ENCODE assay signal across 17 mouse cellular contexts in the genomic region with DNA sequence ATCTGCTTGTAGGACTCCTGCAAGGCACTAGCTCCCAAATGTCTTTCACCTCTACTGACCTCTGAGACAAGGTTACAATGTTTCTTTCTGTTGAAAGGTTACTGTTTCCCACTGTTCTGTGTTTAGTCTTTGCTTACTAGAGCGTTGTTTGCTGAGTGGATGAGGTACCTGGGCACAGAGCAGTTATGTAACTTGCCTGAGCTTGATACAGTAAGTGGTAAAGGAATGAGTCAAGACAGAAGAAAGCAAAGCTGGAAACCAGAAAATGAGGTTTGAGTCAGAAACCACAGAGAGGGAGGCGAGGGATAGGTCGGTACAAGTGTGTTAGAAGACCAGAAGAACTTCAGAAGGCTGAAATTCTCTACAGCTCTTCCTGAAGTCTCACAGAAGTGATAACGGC. TPM values are rescaled to one million over a fixed set of nuclear protein-coding genes. Genes with fewer than 3 reads are reported as not detected.
DNase-seq lines count a peak whose midpoint lies in the region; ATAC-seq and TF ChIP-seq lines count a peak whose summit lies in the region.
"Had no signal": no experiment of that assay in that cellular context is flagged by ENCODE, and none has a peak within 500 bp of the region (broad histone marks: within the 10 kb centered on the region; RNA-seq: fewer than 3 reads in every experiment).

No protein-coding gene starts in this region.

- H3K4me3 ChIP-seq in lung, postnatal 0 days (ENCODE audit: low read depth, low read length) = no peak overlapping the region
- no peak overlapping the region for H3K4me3 ChIP-seq in stomach, postnatal 0 days (ENCODE audit: low read depth, low read length)
- H3K4me3 ChIP-seq: embryonic facial prominence, embryonic 13.5 days; forebrain, embryonic 15.5 days; liver, embryonic 15.5 days had no signal

- no peaks in the 10 kb centered on the region for H3K27me3 ChIP-seq in lung, postnatal 0 days (replicated peaks; ENCODE audit: insufficient read depth, low read length)
- H3K27me3 ChIP-seq in stomach, postnatal 0 days (ENCODE audit: control insufficient read depth, insufficient read depth, low read length) = no peaks in the 10 kb centered on the region
- H3K27me3 ChIP-seq: embryonic facial prominence, embryonic 13.5 days; forebrain, embryonic 15.5 days; liver, embryonic 15.5 days had no signal

- H3K36me3 ChIP-seq in lung, postnatal 0 days (ENCODE audit: insufficient read depth, low read length) = no peaks in the 10 kb centered on the region
- H3K36me3 ChIP-seq in stomach, postnatal 0 days (ENCODE audit: control insufficient read depth, insufficient read depth, low read length) = no peaks in the 10 kb centered on the region
- H3K36me3 ChIP-seq: embryonic facial prominence, embryonic 13.5 days; forebrain, embryonic 15.5 days; liver, embryonic 15.5 days had no signal

- H3K4me1 ChIP-seq in lung, postnatal 0 days (ENCODE audit: insufficient read depth, low read depth, low read length) = no peaks in the 10 kb centered on the region
- no peaks in the 10 kb centered on the region for H3K4me1 ChIP-seq in stomach, postnatal 0 days (replicated peaks; ENCODE audit: control insufficient read depth, insufficient read depth)
- H3K4me1 ChIP-seq: embryonic facial prominence, embryonic 13.5 days; forebrain, embryonic 15.5 days had no signal

- no peak for TF ChIP-seq EP300 in lung, postnatal 0 days (IDR thresholded peaks at IDR 0.05)
- no peak for TF ChIP-seq EP300 in stomach, postnatal 0 days (optimal IDR thresholded peaks at IDR 0.05)

- WGBS in lung, postnatal 0 days = 75% methylated on average over 4 of the region's 4 CpGs
- WGBS in stomach, postnatal 0 days = 63% methylated on average over 4 of the region's 4 CpGs

- no peak overlapping the region for H3K4me2 ChIP-seq in lung, postnatal 0 days (replicated peaks; ENCODE audit: low read depth, low read length)
- no peak overlapping the region for H3K4me2 ChIP-seq in stomach, postnatal 0 days (replicated peaks; ENCODE audit: low read depth)
- H3K4me2 ChIP-seq: embryonic facial prominence, embryonic 13.5 days; forebrain, embryonic 15.5 days; liver, embryonic 15.5 days had no signal

- H3K9ac ChIP-seq in lung, postnatal 0 days (replicated peaks; ENCODE audit: low read depth) = no peak overlapping the region
- H3K9ac ChIP-seq in stomach, postnatal 0 days (ENCODE audit: low read length) = no peak overlapping the region
- H3K9ac ChIP-seq: embryonic facial prominence, embryonic 13.5 days; forebrain, embryonic 15.5 days; liver, embryonic 15.5 days had no signal

- DNase-seq in lung, postnatal 0 days (ENCODE audit: low spot score) = no peak
- no peak for DNase-seq in lung, postnatal 10 days
- peak; percentile 76 for DNase-seq in CD4-positive helper T cell, adult 2 months (ENCODE audit: low read depth, low spot score)
- no peak for DNase-seq in stomach, postnatal 0 days (ENCODE audit: low spot score)
- DNase-seq in Muller cell, postnatal 12 days (ENCODE audit: inconsistent ontology term) = no peak
- DNase-seq in gastrocnemius, postnatal 36 days = no peak
- DNase-seq: adrenal gland, adult 8-10 months; cerebellum, adult 9-11 months; gastrocnemius, postnatal 25 days; kidney, adult 8-10 months; kidney, postnatal 4 days; lung, postnatal 14 days; retina, postnatal 1 day had no signal

- ATAC-seq in lung, postnatal 0 days = peak; percentile 53
- peak; percentile 81 for ATAC-seq in activated CD4-positive, CD25-positive, alpha-beta regulatory T cell, adult 4 months
- peak; percentile 49; the same call in 1 of the 2 replicates for ATAC-seq in stomach, postnatal 0 days (ENCODE audit: low FRiP score, low TSS enrichment)
- ATAC-seq: forebrain, embryonic 15.5 days had no signal

- H3K27ac ChIP-seq in lung, postnatal 0 days (ENCODE audit: low read length) = no peak overlapping the region
- H3K27ac ChIP-seq in stomach, postnatal 0 days (replicated peaks) = 0 out of 2 replicates have a peak overlapping the region, but pooled peaks have one; percentile 49
- H3K27ac ChIP-seq: embryonic facial prominence, embryonic 13.5 days; forebrain, embryonic 15.5 days; liver, embryonic 15.5 days had no signal

- TF ChIP-seq CTCF in lung, postnatal 0 days (IDR thresholded peaks at IDR 0.05) = no peak
- TF ChIP-seq CTCF in stomach, postnatal 0 days (IDR thresholded peaks at IDR 0.05; ENCODE audit: low read depth) = no peak

- intact Hi-C loops in gastrocnemius, postnatal 36 days (cut with DNase I) = no loop called here

- H3K9me3 ChIP-seq in lung, postnatal 0 days (ENCODE audit: low read length) = no peaks in the 10 kb centered on the region
- H3K9me3 ChIP-seq in stomach, postnatal 0 days (ENCODE audit: control insufficient read depth, low read length) = no peaks in the 10 kb centered on the region
- H3K9me3 ChIP-seq: forebrain, embryonic 15.5 days; liver, embryonic 15.5 days had no signal

RNA-seq across cellular contexts. Expression of a gene that starts 5.8 kb away (rescaled TPM):
- polyA plus RNA-seq in lung, postnatal 0 days (2015; fragmentation: Nextera tagmentation; extraction: Ambion mirVana) = 54.3 and 63.5 TPM in 2 replicates
- 10 to 100 TPM; 51.9 to 53.0 TPM for polyA plus RNA-seq in activated CD4-positive, CD25-positive, alpha-beta regulatory T cell, adult 4 months (2017; shearing (Covaris generic))
- 43.5 and 46.1 TPM in 2 replicates for polyA plus RNA-seq in stomach, postnatal 0 days (2015; fragmentation: Nextera tagmentation; extraction: Ambion mirVana)
- total RNA-seq in gastrocnemius, postnatal 36 days (2021) = 10 to 100 TPM in 1 of 2 experiments, 1 to 10 TPM in 1; 8.5 to 10.0 TPM

RNA-seq across cellular contexts. Expression of a gene that starts 21.0 kb away (rescaled TPM):
- 40.2 and 47.6 TPM in 2 replicates for polyA plus RNA-seq in lung, postnatal 0 days (2015; fragmentation: Nextera tagmentation; extraction: Ambion mirVana)
- 10 to 100 TPM; 14.2 to 21.6 TPM for polyA plus RNA-seq in activated CD4-positive, CD25-positive, alpha-beta regulatory T cell, adult 4 months (2017; shearing (Covaris generic))
- polyA plus RNA-seq in stomach, postnatal 0 days (2015; fragmentation: Nextera tagmentation; extraction: Ambion mirVana) = 33.1 and 36.4 TPM in 2 replicates
- 10 to 100 TPM; 17.2 to 18.0 TPM for total RNA-seq in gastrocnemius, postnatal 36 days (2021)
